Mouse (Mus musculus) fibroblast of lung, adult 2 months (primary cell): ENCODE data around the gene Itga5.

ENCODE experiments used
- DNase-seq: peaks from one replicate; pipeline ENCODE4 v3.0.0-alpha.2; 2011; ENCODE audit warnings: low read depth

Itga5 gene

DNA sequence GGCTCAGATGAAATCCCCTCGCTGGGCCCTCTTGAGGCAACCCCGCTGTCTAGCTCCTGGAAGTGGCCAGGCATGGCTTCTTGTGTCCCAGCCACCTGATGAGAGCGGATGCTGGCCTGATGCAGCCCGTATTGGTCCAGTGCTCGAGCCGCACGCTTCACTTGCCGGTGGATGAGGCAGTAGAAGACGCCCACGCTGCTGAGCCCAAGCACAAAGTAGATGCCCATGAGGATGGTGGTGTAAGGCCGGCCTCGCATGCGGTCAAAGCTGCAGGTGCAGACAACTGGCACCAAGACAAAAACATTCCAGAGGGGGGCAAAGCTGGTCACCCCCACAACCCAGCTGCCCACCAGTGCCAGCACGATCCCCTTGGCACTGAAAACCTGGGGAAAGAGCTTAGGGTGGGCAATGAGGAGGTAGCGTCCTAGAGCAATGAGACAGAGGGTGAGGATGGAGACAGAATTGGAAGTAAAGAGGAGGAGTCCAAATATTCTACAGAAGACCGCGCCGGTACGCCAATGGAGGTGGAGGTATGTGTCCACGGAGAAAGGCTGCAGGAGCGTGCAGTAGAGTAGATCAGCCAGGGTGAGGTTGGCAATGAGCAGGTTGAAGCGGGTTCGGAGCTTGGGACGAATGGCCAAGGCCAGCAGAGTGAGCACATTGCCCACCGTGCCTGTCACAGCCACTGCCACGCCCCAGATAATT is 57.5 kb downstream of the Itga5 start:
- no peak for DNase-seq

DNA sequence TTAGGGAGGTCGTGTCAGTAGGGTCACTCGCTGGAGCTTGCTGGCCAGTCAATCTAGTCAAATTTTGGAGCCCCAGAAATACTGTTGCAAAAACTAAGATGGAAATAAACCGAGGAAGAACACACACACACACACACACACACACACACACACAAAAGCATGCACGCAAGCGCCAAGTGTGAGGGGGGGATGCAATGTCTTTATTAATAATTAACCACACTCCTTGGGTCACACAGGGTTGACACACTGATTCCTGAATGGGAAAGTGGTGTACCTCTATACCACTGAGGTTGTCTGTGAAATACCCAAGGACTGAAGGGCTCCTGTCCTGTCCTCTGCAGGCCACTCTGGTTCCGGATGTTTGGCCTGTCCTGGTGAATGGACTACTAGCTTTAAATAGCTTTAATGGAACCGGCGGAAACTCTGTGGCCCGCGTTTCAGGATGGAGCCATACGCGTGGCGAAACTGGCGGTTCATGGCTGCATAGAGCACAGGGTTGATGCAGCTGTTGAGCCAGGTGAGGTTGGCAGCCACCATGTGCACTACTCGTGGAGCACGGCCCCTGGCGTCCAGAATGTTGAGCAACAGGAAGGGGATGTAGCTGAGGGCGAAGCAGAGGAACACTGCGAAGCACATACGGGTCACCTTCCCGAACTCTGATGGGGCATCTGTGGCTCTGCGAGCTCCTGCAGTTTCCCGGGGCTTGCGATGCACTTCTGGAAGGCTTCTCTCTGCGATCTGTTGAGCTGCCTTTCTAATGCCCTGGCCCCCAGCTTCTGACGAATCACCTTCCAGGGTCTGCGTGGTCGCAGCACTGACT is 58.3 kb downstream of the Itga5 start:
- no peak for DNase-seq

DNA sequence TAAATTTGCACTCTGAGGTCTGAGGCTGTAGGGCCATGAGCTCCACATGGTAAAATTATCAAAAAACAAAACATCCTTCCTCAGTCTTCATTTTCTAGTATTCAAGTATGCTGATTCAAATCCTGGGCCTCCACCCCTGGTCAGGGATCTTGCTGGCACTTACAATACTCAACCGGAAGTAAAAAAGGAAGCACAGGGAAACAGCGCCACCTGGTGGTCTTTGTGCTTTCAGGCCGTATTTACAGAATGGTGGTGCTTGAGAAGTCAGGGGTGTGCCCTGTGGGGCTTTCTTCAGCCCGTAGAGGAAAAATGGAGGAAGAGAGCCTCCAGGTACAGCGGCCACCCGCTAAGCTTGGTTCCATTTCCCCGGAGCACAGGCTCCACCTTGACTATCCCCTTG is 59.4 kb downstream of the Itga5 start:
- peak; percentile 85 for DNase-seq

DNA sequence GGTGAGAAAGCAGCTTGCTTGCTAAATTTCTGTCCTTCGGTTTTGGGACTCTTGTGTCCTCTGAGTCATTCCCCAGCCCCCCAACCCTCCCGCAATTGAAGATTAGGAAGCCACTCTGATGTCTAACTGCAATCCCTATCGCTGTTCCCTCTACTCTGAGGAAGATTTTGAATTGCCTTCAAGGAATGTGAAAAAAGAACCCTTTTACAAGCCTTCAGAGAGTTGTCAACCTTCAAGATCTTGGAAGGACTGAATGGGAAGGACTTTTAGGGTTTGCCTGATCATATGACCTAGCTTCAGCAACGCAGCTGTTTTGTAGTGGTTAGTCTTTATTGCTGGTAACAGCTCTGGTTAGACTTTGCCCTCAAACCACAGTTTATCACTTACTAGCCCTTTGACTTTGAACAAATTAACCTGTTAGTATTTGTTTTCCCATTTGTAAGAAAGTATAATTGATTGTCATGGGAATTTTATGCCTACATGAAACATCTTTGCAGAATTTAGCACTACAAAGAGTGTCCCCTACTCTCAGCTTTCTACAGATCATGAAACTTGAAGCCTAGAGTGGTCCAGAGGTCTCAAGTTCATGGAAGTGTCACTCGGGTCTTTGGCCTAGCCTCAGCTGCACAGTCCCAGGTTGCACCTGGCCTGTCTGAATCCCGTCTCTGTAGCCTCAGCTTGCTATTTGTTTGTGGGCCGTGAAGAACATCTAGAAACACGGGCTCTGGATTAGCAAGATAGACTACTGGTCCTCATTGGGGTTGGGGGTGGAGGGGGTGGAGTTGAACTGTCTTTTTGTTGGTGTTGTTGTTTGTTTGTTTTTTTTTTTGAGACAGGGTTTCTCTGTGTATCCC is 60.5 kb downstream of the Itga5 start:
- DNase-seq, result no peak

DNA sequence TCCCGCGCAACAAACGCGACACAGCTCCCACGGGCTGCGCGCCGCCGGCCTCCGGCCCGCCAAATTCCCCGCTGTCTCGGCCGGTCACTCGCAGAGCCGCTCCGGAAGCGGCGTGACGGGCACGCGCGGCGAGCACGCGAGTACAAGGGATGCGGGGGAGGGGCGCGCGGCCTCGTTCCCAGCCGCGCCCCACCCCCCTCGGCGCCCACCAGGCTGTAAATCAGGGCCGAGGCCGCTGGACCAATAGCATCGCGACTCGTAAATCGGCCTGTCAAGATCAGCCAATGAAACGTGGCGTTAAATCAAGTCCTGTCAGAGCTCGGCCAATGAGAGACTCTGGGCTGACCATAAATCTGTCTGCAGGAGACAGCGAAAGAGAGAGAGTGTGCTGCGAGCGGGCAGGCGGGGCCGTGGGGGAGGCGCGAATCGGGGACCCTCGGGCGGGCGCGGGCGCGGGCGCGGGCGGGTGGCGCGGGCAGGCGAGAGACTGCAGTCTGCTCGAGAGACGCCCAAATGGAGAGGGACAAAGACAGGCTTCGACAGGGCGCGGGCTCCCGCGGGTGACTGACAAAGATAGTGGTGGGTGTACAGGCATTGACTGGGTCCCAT is 61.4 kb downstream of the Itga5 start:
- peak; percentile 95 for DNase-seq

DNA sequence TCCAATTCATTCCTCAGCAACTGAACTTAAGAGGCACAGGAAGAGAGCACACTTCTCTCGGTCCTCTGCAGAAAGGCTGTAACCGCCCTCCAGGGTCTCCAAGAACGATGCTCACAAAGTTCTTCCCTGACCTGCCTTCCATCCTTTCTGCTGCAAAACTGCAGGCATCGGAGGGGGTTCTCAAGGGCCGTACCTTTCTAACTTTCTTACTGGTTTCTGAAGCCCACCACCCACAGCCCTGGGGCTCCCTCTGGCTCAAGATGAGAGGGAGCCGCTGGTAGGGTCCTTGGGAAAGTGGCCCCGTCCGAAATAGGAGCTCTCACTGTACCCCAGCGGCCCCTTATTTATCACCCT is 62.0 kb downstream of the Itga5 start:
- no peak for DNase-seq

DNA sequence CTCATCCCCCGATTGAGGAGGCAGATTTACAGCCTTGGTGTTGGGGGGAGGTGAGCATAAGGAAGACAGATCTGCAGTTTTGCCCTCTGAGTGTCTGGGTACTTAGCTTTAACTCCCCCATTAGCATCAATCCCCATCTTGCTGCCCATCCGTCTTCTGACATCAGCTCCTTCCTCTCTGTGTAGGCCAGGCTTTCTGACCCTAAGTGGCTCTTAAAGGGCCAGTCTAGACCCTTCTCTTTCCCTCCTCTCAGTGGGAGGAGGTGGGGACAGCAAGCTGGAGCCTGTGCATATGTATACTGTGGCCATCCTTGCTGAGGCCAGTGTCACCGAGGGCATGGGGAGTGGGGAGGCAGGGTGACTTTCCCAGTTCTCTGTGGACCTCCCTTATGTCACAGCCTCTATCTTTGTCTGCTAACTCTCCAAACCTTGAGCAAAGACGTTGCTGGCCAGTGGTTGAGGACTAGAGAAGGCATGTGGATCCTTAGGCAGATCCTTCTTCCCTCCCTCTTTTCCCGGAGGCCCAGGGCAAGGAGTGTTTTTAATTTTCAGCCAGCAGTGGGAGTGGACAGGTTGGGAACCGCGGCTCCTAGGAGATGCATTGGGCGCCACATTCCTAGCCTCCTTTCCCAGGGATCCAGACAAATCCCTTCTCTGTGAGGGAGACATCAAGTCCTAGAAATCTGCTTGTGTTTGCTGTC is 62.5 kb downstream of the Itga5 start:
- no peak for DNase-seq

DNA sequence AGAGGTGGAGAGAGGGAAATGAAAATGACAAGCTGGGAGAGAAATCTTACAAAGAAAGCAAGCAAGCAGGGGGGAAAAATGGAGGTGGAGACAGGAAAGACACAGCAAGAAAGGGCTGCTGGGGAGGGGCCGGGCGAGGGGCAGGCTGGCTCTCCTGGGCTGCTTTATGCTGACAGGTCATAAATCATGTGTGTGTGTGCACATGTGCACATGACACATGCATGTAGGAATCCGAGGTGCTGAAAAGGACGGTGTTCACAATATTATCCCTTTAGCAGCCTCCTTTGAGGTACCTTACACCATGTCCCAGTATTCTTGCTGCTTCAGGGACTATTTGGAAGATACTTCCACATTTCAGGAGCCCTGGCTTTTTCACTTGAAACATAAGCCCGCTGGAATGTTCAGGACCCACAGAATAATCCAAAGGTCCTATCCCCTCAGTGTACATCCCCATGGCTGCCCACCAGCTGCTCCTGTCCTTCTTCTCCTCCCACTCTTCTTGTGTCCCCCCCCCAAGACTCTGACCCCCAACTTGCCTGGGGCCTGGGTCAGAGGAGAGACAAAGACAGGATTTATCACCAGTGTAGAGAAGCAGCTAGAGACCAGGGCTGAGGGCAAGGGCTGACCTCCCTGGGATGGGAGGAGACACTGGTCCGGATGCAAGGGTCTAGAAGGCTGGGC is 64.1 kb downstream of the Itga5 start:
- DNase-seq, result no peak

DNA sequence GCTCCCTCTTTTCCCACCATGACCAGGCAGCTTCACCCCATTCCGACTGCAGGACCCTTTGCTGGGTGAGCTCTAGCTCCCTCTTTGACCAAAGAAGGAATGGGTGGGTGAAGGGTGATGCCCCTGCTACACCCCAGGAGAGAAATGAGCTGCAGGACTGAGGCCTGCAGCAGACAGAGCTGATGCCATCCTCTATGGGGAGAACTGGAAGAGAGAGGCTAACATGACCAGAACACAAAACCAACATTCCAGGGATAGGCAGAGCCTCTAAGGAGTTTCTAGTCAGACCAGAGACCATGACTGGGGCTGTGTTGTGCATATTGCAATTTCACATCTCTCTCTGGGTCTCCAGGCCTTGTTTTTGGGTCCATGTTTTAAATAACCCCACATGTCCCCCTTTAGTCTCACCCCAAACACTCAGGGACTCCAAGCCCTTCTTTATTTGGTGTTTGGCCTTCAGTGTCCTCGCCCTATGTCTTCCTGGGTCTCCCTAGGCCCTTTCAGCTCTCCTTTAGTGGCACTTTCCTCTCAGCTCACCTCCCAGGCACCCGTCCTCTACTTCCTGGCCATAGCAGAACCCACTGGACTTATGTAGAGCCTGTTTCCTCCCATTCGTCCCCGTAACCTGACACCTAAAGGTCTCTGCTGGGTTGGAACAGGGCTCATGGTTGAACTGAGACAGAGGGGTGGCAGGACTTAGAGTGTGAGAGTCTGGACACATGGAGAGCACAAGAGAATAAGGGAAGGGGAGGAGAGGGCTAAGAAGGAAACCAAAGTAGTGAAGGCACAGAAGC is 64.8 kb downstream of the Itga5 start:
- no peak for DNase-seq

DNA sequence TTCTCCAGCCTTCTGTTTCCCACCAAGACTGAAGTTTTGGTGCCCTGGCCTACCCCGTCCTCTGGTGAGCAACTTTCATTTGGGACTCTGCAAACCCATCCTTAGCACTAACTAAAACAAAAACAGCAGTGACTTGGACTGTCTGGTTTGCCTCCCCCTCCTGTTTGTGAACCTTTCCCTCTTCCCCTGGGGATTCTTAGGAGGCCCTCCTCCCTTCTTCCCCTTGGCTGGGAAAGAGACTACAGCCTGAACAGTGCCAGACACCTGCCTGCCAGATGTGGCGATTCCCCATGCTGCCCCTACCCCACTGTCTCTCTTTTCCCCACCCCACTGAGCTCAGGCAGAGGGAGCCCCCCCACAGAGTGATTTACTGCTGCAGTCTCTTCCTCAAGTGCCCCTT is 65.5 kb downstream of the Itga5 start:
- no peak for DNase-seq

DNA sequence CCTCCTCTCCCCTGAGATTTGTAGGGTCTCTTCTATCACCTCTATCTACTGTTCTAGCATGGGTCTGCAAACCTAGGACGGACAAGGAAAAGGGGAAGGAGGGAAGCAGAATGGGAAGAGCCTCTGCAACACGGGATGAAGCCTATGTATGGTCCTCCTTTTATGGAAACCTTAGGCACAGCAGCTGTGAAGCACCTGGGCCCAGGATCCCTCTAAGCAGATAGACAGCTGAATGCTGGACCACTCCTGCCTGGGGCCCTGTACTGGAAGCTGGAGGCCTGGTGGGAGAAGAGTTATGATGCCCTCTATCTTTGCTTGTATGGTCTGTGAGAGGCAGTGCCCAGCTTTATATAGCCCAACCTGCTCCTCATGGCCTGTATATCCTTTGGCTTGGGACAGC is 66.0 kb downstream of the Itga5 start:
- DNase-seq, result no peak

DNA sequence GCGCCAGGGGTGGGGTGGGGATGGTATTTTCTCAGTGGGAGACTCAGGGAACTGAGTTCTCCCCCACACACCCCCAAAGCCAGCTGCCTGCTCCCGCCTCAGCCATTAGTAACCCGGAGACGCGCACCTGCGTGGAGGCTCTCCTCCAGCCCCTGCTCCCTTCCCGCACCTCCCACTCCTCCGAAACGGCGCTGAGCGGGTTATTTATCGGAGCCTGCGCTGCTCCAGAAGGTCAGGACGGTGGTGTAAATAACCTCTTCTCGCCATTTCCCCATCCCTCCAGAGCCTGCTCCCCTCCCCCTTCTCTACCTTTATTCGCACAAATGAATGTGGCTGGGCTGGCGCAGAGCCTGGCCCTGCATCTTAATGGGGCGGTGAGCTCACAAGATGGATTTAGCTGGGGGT is 66.5 kb downstream of the Itga5 start:
- no peak for DNase-seq

DNA sequence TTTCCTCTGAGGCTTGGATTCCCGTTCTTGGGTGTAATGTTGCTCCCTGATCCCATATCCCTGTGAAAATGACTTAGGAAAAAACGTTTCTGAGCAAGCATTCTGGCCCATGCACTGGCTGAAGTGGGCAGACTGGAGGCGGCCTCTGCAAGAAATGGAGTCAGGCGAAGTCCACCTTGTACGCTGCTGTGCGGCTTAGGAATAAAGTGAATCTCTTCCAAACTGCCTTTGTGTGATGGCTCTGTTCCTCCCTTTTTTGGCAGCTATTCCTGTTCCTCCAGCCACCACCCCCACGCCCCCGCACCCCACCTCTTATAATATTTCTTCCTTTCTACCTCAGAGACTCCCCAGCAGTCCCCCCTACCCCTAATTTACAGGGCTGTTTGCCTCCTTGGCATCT is 66.9 kb downstream of the Itga5 start:
- no peak for DNase-seq

DNA sequence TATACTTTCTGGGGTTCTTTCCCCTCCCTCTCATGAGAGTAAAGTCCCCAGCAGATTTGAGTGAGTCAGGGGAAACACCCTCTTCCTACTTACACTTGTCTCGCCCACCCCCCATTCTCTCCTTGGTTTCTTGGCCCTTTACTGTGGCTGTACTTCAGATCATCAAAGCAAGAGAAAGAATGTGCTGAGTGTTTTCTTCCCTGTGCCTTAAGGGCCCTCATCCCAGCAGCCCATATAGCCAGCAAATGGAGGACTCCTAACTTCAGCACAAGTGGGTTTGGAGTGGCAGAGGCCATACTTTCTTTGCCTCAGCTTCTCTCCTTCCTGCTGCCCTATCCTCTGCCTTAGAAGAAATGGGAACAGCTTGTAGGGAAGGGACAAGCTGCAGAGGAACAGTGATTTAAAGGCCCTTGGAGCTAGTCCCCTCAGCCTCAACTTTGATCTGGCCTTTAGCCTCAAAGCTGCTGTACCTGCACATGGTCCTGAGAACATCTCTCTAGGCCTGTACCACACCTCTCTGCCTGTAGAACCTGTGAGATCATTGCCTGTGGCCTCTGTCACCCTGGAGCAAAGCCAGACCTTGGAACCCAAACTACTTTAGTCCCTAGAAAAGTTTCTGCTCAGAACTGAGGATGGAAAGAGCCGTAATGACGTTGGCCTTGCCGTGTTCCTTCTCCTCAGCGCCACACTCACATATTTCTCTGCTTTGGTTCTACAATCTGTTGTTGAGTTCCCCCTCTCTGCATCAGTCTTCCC is 67.5 kb downstream of the Itga5 start:
- no peak for DNase-seq

DNA sequence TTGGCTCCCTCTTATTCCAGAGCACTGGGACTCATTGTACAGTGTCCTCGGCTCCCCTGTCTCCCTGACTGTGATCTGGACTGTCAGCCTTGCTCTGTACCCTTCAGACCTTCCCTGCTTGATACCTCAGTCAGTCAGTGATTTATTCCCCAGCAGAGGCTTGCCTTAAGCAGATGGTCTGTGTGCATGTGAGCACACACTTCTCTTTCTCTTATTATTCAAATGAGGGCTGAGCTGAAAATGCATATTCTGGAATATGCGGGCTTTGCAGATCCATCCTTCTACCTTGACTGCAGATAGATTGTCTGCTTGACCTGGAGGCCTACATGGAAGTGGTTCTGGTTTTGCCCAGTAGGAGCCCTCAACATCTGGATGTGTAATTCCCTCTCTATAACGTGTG is 68.5 kb downstream of the Itga5 start:
- no peak for DNase-seq

DNA sequence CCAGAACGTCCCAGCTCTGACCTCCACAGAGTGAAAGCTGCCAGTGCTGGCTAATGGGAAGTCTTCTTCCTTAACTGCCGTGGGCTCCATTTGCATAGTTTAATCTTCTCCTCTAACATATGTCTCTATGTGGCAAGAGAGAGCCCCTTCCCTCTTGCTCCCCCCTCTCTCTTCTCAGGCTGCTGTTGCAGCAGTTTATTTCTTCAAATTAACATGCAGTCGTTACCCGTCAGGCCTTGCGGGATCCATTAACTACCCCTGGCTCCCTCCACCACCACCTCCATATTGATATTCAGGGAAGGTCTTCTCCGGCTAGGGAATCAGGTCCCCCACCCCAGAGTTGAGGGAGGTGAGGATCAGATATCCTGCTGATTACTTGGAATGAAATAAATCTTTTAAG is 69.2 kb downstream of the Itga5 start:
- DNase-seq, result no peak

DNA sequence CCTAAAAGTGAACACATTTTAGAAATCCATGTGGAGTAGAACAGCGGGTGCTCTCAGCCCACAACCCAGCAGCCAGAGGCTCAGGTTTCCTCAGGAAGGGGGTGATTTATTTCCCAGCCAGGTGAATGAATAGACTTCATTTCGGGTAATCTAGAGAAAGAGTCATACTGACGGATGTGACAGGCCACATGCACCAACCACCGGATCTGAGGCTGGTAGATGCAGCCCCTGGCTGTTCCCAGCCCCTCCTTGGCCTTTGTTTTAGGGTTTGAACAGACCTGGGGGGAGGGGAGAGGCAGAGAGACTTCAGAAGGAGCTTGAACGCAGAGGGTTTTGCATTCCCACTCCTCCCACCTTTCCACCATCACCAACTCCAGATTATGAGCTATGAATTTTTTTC is 70.7 kb downstream of the Itga5 start:
- no peak for DNase-seq

DNA sequence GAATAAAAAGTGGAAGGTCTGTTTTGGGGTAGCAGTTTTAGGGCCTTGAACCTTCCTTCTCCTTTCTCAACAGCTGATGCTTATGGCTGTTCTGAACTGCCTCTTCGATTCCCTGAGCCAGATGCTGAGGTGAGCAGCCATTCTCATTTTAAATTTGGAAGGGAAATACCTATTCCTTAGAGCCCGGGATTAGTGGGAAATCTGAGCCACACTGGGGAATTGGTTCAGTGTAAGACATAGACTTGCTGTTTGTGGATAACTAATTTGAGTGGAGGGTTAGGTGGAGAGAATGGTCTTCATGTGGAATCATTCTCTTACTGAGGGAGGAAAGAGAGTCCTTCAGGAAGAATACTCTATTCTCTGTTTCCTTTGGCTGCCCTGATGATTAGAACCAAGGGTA is 71.9 kb downstream of the Itga5 start:
- DNase-seq, result no peak
